Mouse (Mus musculus) CD8-positive naive resting alpha-beta T cell, adult 2 months (primary cell): ENCODE results near the gene Arid1b.

Experiments
- DNase-seq, 2 experiments: peaks; one replicate each; pipeline ENCODE4 v3.0.0; 2022; ENCODE audit warnings: low read depth in 2 of 2, low spot score in 2 of 2

Gene Arid1b

GRCm38 (mm10) chr17:5016404-5016803, 22.3 kb downstream of the Arid1b start:
- no peak for DNase-seq

GRCm38 (mm10) chr17:5017065-5017464, 22.9 kb downstream of the Arid1b start:
- no peak for DNase-seq

- no peak for DNase-seq
Measured at GRCm38 (mm10) chr17:5021303-5022003, 27.3 kb downstream of the Arid1b start.

- DNase-seq, result no peak
Measured at GRCm38 (mm10) chr17:5022019-5022544, 27.9 kb downstream of the Arid1b start.

GRCm38 (mm10) chr17:5023745-5024144, 29.6 kb downstream of the Arid1b start:
- DNase-seq, result no peak

- no peak for DNase-seq
Measured at GRCm38 (mm10) chr17:5025400-5025799, 31.3 kb downstream of the Arid1b start.

GRCm38 (mm10) chr17:5026578-5026977, 32.4 kb downstream of the Arid1b start:
- DNase-seq, result no peak

GRCm38 (mm10) chr17:5029148-5029547, 35.0 kb downstream of the Arid1b start:
- DNase-seq, result no peak

- DNase-seq, result no peak
Measured at GRCm38 (mm10) chr17:5030290-5030689, 36.2 kb downstream of the Arid1b start.

- DNase-seq, result no peak
Measured at GRCm38 (mm10) chr17:5033346-5033745, 39.2 kb downstream of the Arid1b start.

GRCm38 (mm10) chr17:5034201-5034600, 40.1 kb downstream of the Arid1b start:
- no peak for DNase-seq

GRCm38 (mm10) chr17:5036200-5036835, 42.2 kb downstream of the Arid1b start:
- no peak for DNase-seq

- DNase-seq, result no peak
Measured at GRCm38 (mm10) chr17:5037199-5037598, 43.1 kb downstream of the Arid1b start.

- DNase-seq, result no peak
Measured at GRCm38 (mm10) chr17:5039826-5040225, 45.7 kb downstream of the Arid1b start.

- DNase-seq, result no peak
Measured at GRCm38 (mm10) chr17:5043871-5044270, 49.7 kb downstream of the Arid1b start.

- DNase-seq, result no peak
Measured at GRCm38 (mm10) chr17:5045613-5046012, 51.5 kb downstream of the Arid1b start.

GRCm38 (mm10) chr17:5047373-5047772, 53.2 kb downstream of the Arid1b start:
- DNase-seq, result no peak

GRCm38 (mm10) chr17:5050266-5050665, 56.1 kb downstream of the Arid1b start:
- no peak for DNase-seq

GRCm38 (mm10) chr17:5050970-5051530, 56.9 kb downstream of the Arid1b start:
- no peak for DNase-seq

- DNase-seq, result no peak
Measured at GRCm38 (mm10) chr17:5052091-5052799, 58.1 kb downstream of the Arid1b start.

- DNase-seq, result no peak
Measured at GRCm38 (mm10) chr17:5052800-5053179, 58.7 kb downstream of the Arid1b start.

GRCm38 (mm10) chr17:5053201-5053600, 59.1 kb downstream of the Arid1b start:
- no peak for DNase-seq
